Mouse (Mus musculus) left cerebral cortex, adult 11 months (tissue): Measurements from ENCODE around the gene Pin1.
"Not testable (repeated sequence)": the region's sequence is repeated elsewhere in the genome, so short reads cannot be mapped to it uniquely, and the experiment has no call there.

Experiments
- DNase-seq: peaks from one replicate; pipeline ENCODE4 v3.0.0; 2022; ENCODE audit warnings: low spot score

The Pin1 gene

DNA sequence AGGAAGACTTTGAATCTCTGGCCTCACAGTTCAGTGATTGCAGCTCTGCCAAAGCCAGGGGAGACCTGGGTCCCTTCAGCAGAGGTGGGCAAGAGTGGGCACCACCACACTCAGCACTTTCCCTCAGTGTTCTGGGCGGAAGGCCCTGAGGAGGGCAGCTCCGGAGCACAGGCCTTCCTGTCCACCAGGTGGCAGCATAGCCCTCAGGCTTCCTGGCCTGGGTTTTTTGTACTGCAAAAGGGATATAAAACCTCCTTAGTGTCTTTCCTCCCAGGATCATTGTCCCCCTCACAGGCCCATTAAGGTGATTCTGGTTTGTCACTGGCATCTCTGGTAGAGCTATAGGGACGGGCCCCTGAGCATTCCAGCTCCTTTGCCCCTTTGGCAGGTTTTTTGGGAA is 10.4 kb downstream of the Pin1 start:
- no peak for DNase-seq

DNA sequence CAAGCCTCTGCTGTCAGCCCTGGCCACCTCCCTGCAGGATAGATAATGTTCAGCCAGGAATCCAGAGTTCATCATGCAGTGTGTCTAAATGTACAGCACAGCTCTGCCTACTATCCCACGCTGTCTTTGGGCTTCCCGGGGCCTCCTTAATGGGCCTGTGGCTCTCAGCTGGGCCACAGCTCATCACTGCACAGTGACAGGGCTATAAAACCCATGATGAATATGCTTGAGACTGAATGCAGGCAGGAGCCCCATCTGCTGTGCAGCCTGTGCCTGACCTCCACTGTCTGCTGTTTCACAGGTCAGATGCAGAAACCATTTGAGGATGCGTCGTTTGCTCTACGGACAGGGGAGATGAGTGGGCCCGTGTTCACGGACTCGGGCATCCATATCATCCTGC is 11.0 kb downstream of the Pin1 start:
- no peak for DNase-seq

DNA sequence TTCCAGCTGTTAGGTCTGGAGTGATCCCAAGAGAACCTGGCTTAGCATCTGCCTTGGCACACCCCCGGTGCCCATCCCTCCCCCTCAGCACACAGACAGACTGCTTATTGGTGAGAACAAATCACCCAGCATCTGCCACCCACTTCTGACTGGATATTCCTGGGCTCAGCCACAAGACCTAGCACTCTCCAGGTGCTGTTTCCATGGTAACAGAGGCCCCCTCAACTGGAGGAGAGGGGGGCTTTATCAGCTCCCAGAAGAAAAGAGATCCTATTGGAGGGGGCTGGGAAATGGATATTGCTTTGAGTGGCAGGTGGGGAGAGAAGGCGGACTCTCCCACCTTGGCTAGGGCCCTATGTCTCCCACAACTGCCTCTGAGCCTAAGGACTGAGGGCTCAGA is 12.1 kb downstream of the Pin1 start:
- DNase-seq = peak; percentile 67

DNA sequence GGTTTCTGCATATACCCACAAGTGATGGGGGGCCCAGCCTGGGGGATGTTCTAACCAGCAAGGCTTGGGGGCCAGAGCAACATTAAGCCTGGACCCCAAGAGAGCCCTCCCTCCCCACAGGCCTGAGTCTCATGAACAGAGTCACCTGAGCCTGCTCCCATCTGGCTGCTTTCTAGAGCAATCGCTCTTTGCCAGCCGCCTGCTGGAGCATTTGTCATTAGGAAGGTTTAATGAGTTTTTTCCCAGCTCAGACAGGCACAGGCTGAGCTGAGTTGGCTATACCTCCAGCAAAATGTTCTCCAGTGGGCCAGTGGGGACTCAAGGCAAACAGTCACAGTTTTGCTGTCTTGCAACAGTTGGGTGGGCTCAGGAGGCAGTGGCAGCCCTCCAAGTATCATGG is 12.5 kb downstream of the Pin1 start:
- no peak for DNase-seq

DNA sequence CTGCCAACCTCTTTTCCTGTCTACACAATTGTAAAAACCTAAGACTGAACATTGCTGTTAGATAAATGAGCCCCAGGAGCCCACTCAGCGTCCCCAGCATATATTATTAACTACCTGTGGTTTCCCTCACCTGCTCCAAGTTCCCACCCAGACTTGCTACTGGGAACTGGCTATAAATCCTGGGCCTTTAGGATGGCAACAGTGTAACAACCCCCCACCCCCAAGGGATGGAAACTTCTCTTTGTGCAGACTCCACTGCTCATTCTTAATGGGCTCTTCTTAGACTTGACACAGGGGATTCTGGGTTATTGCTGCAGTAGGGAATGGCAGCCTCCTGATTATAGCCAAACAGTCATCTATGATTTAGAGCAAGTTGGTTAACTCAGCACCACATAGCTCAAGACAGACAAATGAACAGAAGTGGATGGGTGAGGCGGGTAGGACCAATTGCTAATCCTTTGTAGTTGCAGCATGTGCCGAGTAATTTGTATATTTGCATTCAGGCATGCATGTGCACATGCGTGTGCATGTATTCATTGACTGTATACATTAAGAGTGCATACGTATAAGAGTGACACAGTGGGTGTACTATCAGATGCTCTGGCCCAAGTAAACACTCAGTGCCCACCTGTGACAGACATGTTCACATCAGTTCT is 13.2 kb downstream of the Pin1 start:
- DNase-seq = no peak

DNA sequence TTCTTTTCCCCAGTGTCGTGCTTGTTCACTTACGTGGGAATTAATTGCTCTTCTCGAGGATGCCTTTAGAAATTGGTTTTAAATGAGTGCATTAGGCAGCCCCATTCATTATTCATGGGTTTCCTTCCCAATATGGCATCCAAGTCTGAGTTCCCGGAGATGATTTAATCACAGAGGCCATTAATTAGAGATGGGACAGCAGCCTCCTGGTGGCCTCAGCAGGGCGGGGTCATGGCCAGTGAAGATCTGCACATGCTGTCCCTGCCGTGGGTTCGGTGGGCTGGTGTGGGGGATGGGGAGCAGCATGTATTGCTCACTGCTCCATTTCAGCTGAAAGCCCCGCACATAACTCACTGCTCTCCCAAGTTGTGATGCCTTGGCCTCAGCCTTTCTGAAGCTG is 14.0 kb downstream of the Pin1 start:
- no peak for DNase-seq

DNA sequence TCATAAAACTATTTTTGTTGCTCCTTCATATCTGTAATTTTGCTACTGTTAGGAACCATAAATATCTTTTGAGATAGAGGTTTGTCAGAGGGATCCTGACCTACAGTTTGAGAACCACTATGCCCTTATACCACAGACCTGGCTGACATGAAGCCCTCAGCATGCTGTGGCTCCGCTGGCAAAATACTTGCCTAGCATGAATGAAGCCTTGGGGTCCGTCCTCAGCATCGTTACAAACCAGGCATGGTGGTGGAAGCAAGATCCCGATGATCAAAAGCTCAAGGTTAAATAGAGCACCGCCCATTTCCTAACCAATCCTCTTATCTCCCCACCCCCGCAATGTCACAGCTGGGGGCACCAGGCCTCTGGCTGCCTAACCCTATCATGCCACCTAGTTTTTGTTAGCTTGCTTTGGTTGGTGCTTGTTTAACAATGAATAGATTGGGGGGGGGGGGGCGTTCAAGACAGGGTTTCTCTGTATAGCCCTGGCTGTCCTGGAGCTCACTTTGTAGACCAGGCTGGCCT is 14.7 kb downstream of the Pin1 start:
- no peak for DNase-seq

DNA sequence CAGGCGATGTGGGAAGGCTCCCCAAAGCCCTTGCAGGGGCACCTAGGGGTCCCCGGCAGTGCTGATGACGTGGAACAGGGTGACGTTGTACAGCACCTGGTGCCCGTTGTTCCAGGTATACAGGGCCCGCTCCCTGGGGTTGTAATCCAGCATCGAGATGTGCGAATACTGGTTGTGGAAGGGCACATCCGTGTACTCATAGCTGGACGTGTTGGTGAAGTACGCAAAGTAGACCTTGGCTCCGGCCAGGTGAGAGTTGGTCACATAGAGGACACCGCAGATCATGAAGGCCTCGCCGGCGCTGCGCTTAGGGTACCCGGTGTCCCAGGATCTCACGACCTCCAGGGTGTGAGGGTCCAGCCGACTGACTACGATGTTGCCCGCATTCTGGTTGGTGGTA is 16.2 kb downstream of the Pin1 start:
- DNase-seq = no peak

DNA sequence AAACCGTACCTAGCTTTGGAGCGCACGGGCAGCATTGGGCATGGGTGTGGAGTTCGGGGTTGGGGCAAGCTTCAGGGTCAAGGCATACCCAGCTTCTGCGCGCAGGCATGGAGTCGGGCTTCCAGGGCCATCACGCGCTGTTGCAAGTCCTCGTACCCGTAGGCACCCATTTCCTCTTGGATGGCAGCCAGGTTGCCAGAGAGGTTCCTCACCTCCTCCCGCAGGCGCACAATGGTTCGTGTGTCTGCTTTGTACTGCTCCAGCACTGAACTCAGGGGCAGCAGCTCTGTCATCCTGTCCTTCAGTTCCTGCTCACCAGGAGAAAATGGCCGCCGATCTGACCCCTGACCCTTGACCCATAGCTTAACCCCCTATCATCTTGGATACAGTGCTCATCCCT is 20.2 kb downstream of the Pin1 start:
- DNase-seq = no peak

DNA sequence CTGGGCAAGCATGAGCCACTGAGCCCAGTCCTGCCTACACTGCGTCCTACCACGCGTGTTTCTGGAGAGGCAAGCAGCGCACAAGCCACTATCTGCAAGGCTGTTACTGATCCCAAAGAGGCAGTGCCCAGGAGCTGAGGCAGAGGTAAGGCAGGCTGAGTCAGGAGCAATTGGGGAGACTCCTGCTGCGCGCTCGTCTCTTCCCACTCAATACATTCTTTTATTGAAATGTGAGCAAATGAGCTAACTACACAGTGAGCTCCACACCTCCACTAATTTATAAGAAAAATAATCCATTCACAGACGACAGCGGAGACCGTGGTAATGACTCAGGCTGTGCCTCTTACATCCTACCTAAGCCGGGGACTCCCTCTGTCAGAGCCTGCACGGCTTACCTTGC is 26.0 kb downstream of the Pin1 start:
- no peak for DNase-seq

DNA sequence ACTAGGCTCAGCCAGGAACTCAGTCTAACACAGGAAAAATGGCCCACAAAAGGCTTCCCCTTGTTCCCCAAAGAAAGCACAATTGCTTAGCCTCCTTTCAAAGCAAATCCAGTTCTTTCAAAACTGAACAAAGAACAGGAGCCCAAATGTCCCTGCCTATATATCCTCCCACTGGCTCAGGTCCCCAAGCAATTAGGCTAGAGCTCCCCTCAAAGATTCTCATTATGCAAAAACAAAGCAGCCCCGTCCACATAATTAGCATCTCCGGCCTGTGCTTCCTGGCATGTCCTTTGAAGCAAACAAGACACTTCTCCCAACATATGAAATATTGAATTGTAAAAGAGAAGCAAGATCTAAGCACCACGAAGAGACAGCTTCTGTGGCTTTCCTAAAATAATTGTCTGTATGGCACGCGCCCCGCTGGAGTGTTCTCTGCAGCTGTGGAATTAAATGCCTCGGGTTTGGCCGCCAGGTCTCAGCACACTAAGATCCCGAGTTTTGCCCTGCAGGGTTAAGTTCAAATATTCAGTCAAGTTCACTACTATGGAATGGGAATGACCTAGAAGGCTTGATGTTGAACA is 28.6 kb downstream of the Pin1 start:
- DNase-seq = no peak

DNA sequence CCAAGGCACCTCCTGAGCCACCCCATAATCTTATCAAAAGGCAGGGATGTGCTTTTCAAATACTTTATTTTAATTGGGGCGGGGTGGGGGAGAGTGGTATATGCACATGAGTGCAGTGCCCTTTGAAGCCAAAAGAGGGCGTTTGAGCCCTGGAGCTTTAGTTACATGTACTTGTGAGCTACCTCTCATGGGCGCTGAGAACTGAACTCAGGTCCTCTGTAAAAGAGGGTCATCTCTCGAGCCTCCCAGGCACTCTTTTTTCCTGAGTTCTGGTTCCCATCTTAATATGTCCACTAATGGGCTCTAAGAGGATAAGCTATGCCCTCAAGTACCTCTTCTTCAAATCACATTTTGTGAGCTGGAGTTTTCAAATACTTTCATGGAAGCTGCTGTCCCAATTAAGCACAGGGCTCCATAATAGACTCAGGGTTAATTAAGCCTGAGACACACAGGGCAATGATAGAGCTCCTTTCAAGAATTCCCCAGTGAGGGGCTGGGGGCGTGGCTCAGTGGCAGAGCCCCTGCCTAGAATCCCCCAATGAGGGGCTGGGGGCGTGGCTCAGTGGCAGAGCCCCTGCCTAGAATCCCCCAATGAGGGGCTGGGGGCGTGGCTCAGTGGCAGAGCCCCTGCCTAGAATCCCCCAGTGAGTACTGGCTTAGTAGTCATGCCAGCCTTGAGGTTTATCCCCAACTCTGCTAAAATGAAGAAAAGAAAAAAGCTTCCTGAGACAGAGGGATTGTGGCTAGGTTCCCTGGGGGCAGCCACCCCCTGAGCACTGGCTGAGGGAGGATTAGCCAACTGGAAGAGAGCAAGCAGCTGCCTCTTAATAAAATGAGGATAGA is 29.9 kb downstream of the Pin1 start:
- no peak for DNase-seq

DNA sequence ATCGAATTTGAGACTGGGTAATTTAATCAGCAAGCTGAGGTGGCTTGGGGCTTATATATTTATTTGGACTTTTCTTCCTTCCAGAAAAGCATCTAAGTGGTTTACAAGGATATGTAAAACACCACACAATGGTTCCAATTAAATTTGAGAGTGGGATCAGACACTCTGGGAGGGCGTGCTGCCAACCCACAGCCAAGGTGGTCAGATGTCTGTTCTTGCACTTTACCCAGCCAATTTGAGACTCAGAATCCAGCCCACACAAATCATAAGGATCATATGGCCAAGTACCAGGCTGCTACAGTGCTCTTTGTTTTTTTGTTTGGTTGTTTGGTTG is 30.5 kb downstream of the Pin1 start:
- no peak for DNase-seq

DNA sequence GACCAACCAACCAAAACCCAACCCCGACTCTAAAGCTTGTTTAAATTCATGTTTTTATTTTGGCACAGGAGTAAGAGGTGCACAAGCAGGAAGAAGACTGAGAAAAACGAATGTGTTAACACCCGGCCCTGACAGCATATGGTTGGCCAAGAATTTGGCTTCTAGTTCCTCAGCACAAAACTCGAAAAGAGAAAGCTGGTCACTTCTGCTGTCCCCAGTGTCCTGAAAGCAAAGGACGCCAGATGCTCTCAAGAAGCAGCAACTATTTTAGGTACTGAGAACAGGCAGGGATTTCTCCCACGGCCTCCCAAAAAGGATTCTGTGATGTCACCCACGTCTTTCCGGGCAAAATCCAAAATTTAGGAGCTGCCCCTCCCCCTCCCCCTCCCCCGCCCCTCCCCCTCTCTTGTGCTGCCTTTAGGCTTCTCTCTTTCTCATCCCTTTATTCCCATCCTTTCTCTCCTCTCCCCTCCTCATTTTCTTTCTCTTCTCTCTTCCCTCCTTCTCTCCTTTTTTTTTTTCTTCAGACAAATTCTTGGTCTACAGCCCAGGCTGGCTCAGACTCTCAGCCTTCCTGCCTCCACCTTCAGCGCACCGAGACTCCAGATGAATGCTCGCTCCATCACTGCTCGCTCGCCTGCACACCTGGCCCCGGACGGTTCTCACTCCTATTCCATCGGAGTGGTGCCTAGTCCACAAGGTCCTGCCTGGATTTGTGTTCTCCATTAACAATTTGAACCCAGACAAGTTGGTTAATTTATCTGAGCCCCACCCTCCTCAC is 33.4 kb downstream of the Pin1 start:
- peak; percentile 63 for DNase-seq

DNA sequence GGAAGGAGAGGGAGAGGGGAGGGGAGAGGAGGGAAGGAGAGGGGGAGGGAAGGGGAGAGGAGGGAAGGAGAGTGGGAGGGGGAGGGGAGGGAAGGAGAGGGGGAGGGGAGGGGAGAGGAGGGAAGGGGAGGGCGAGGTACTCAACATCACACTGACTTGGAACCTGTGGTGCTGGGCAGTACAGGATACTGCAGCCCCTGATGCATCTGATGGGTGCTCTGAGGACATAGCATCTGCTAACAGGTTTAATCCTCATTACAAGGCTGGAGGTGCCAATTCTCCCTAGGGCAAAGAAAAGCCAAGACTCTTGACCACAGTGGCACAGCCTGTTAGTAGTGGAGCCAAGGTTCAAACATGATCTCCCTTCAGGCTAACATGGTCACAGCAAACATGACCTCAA is 37.5 kb downstream of the Pin1 start:
- DNase-seq = no peak

DNA sequence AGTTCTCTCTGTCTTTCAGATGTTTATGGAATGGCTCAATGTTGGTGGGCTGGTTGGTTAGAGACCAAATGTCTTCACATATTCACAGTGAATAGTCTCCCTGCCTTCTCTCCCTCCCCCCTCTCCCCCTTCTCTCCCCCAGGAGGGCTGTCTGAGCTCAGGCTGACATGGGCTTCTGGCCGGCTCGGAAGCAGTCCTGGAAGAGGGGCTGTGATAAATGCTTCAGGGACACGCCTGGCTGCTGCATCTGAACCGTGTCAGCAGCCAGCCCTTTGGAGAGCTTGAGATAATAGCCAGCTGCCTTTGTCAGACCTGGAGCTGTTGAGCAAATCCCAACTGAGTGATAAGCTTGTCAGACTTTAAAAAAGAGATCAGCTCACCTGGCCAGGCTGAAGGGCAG is 38.0 kb downstream of the Pin1 start:
- no peak for DNase-seq

DNA sequence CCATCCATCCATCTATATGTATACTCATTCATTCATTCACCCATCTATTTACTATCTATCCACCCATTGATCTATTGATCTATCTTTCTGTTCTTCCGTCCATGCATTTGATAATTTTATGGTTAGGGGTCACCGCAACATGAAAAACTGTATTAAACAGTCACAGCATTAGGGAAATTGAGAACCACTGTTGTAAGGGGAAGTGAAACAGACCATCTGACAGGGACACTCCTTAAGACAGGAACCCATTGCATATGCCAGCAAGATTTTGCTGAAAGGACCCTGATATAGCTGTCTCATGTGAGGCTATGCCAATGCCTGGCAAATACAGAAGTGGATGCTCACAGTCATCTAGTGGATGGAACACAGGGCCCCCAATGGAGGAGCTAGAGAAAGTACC is 38.6 kb downstream of the Pin1 start:
- not testable (repeated sequence) for DNase-seq

DNA sequence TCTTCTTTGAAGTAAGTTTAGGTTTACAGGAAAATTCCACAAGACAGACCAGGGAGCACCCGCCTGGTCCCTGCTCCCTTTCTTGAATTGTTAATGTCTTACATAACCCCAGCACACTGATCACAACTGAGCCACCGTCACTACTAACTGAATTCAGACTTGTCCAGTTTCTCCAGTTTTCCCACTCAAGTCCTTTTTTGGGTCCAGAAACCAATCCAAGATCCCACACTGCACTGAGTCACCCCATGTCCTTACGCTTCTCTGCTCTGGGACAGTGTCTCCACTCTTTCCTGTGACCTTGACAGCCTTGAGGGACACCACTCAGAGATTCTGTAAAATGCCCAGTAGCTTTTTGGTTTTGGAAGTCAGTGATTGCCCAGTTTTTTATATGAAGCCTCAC is 41.0 kb downstream of the Pin1 start:
- DNase-seq = no peak

DNA sequence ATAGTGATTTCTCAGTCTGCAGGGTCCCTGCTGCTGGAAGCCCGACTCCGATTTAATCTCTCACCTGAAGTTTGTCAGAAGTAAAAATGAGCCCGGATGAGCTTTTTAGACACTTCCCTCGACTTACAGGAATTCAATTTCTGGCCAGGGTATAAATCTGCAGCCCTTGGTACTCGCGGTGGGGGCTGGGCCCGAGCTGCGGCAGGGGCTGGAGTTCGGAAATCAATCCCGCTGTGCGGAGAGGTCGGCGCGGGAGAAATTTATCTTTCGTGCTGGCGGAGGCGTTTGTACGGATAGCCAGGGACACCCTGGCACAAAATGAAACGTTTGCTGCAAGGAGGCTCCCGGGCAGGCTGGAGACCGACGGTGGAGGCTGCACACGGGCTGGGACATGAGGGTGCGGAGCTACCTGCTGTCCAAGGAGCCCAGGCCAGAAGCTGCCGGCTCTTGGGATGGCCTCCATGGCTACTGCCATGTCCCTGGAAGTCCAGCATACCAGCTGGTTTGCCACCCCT is 42.9 kb downstream of the Pin1 start:
- no peak for DNase-seq

DNA sequence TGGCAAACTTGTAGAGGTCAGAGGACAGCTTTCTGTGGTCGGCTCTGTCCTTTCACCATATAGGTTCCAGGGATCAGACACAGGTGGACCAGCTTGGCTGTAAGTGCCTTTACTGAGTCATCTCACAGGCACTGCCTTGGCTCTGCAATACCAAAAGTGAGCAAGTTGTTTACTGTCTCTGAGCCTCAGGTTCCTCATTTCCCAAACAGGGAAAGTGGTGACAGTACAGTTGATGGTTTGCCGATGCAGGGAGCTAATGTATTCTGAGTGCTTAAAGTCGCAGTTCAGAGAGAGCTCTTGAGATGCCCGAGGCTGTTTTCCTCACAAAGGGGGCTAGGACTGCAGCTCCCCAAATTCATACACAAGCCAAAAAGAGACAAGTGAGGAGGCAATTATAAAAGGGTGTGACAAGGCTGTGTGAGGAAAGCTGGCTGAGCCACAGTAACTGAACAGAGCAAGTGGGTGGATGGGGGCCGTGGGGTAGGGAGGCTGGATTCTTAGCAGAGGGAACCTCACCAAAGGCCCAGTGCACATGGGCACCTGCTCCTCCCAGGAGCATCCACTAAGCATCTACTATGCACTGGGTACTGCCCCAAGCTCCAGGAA is 44.3 kb downstream of the Pin1 start:
- no peak for DNase-seq

DNA sequence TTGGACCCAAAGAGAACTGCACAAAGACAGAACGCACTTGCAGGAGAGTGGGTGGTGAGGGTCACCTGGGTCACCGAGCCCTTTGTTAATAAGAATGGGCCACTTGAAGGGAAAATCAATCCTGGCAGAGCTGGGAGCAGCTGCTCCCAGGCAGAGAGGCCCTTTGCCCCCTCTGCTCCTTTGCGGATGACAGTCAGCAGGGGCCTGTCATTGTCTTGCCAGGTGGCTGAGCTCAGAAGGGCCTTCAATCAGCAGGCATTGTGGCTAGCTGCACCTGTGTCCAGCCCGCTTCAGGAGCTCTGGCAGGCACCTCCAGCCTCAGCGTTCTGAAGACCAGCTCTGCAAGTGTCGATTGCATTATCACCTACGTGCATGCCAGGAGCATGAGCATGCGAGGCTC is 45.6 kb downstream of the Pin1 start:
- DNase-seq = no peak

DNA sequence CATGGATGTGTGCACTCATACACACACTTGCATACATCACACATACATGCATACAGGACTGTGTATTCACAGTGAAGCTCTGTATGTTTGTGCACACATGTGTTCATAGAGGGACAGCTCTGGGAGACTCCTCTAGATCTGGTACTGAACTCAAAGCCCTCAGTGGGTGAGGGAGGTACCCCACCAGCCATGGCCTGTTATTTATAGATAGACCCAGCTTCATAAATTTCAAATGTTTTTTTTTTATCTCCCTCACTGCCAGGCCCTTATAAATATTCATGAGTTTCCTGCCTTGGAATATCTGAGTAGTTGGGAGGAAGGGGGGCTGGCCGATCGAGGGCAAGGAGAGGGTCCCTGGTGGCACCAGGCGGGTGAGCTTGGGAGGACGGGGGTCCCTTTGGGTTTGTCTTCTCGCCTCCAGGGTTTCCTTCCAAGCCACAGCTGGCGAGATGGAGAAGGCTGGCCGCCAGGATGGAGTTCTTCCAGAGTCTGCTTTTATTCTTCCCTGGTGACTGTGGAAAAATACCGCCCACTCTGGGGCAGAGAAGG is 52.0 kb downstream of the Pin1 start:
- no peak for DNase-seq
